Mouse (Mus musculus): ENCODE measurements around the gene Gins1. TPM values are rescaled to one million over a fixed set of nuclear protein-coding genes. Genes with fewer than 3 reads are reported as not detected.

Gins1 gene
- polyA plus RNA-seq, 1 experiment, result 1.9 TPM

- H3K27me3 ChIP-seq (ENCODE audit: control insufficient read depth, insufficient read depth, low read length), result no peaks in the 10 kb centered on the region
- TF ChIP-seq CTCF (IDR thresholded peaks at IDR 0.05; ENCODE audit: extremely low read depth, insufficient read depth, insufficient read length, insufficient replicate concordance), result no peak
- no peak for TF ChIP-seq POLR2A (IDR thresholded peaks at IDR 0.05; ENCODE audit: low read depth, low read length)
- H3K36me3 ChIP-seq (ENCODE audit: control insufficient read depth, insufficient read depth, low read length), result no peaks in the 10 kb centered on the region
- no peaks in the 10 kb centered on the region for H3K4me1 ChIP-seq (ENCODE audit: control insufficient read depth, insufficient read depth, insufficient read length)
- no peak overlapping the region for H3K4me3 ChIP-seq (ENCODE audit: extremely low read depth, insufficient read depth, insufficient read length)
- 97% methylated on average over 2 of the region's 2 CpGs for WGBS
- no peak for DNase-seq (ENCODE audit: low read depth in 1 of 2, low spot score in 2 of 2)
- H3K27ac ChIP-seq (ENCODE audit: insufficient read depth, low read length), result no peak overlapping the region
Measured at GRCm38 (mm10) chr2:150967491-150967890, 62.3 kb downstream of the Gins1 start.

- TF ChIP-seq CTCF (IDR thresholded peaks at IDR 0.05; ENCODE audit: extremely low read depth, insufficient read depth, insufficient read length, insufficient replicate concordance) (no peak), POLR2A (IDR thresholded peaks at IDR 0.05; ENCODE audit: low read depth, low read length) (no peak)
Measured at GRCm38 (mm10) chr2:150969231-150969630, 64.0 kb downstream of the Gins1 start.

GRCm38 (mm10) chr2:150971856-150972255 lies 66.7 kb downstream of the Gins1 start:
- WGBS, result 94% methylated on average over 7 of the region's 7 CpGs
- Histone ChIP-seq H3K4me3 (ENCODE audit: extremely low read depth, insufficient read depth, insufficient read length) (no peak overlapping the region), H3K36me3 (ENCODE audit: control insufficient read depth, insufficient read depth, low read length) (no peaks in the 10 kb centered on the region), H3K4me1 (ENCODE audit: control insufficient read depth, insufficient read depth, insufficient read length) (no peaks in the 10 kb centered on the region), H3K27ac (ENCODE audit: insufficient read depth, low read length) (no peak overlapping the region), H3K27me3 (ENCODE audit: control insufficient read depth, insufficient read depth, low read length) (no peaks in the 10 kb centered on the region)
- TF ChIP-seq POLR2A (IDR thresholded peaks at IDR 0.05; ENCODE audit: low read depth, low read length) (no peak), CTCF (IDR thresholded peaks at IDR 0.05; ENCODE audit: extremely low read depth, insufficient read depth, insufficient read length, insufficient replicate concordance) (no peak)
- no peak for DNase-seq (ENCODE audit: low read depth in 1 of 2, low spot score in 2 of 2)

More at GRCm38 (mm10) chr2:150969231-150969630, 64.0 kb downstream of the Gins1 start:
- DNase-seq (ENCODE audit: low read depth in 1 of 2, low spot score in 2 of 2), result no peak
- no peaks in the 10 kb centered on the region for H3K36me3 ChIP-seq (ENCODE audit: control insufficient read depth, insufficient read depth, low read length)
- no peak overlapping the region for H3K4me3 ChIP-seq (ENCODE audit: extremely low read depth, insufficient read depth, insufficient read length)
- WGBS, result 97% methylated on average over 2 of the region's 2 CpGs
- H3K27ac ChIP-seq (ENCODE audit: insufficient read depth, low read length), result no peak overlapping the region
- H3K4me1 ChIP-seq (ENCODE audit: control insufficient read depth, insufficient read depth, insufficient read length), result no peaks in the 10 kb centered on the region
- H3K27me3 ChIP-seq (ENCODE audit: control insufficient read depth, insufficient read depth, low read length), result no peaks in the 10 kb centered on the region

- DNase-seq (ENCODE audit: low read depth in 1 of 2, low spot score in 2 of 2), result no peak
- Histone ChIP-seq H3K27ac (ENCODE audit: insufficient read depth, low read length) (no peak overlapping the region), H3K27me3 (ENCODE audit: control insufficient read depth, insufficient read depth, low read length) (no peaks in the 10 kb centered on the region), H3K4me1 (ENCODE audit: control insufficient read depth, insufficient read depth, insufficient read length) (no peaks in the 10 kb centered on the region), H3K36me3 (ENCODE audit: control insufficient read depth, insufficient read depth, low read length) (no peaks in the 10 kb centered on the region), H3K4me3 (ENCODE audit: extremely low read depth, insufficient read depth, insufficient read length) (no peak overlapping the region)
- 97% methylated on average over 3 of the region's 3 CpGs for WGBS
- TF ChIP-seq POLR2A (IDR thresholded peaks at IDR 0.05; ENCODE audit: low read depth, low read length) (no peak), CTCF (IDR thresholded peaks at IDR 0.05; ENCODE audit: extremely low read depth, insufficient read depth, insufficient read length, insufficient replicate concordance) (no peak)
Measured at GRCm38 (mm10) chr2:150972681-150973080, 67.5 kb downstream of the Gins1 start.

- Histone ChIP-seq H3K4me1 (ENCODE audit: control insufficient read depth, insufficient read depth, insufficient read length) (no peaks in the 10 kb centered on the region), H3K4me3 (ENCODE audit: extremely low read depth, insufficient read depth, insufficient read length) (no peak overlapping the region), H3K36me3 (ENCODE audit: control insufficient read depth, insufficient read depth, low read length) (no peaks in the 10 kb centered on the region), H3K27me3 (ENCODE audit: control insufficient read depth, insufficient read depth, low read length) (no peaks in the 10 kb centered on the region), H3K27ac (ENCODE audit: insufficient read depth, low read length) (no peak overlapping the region)
- no peak for DNase-seq (ENCODE audit: low read depth in 1 of 2, low spot score in 2 of 2)
- 91% methylated on average over 8 of the region's 8 CpGs for WGBS
- TF ChIP-seq CTCF (IDR thresholded peaks at IDR 0.05; ENCODE audit: extremely low read depth, insufficient read depth, insufficient read length, insufficient replicate concordance) (no peak), POLR2A (IDR thresholded peaks at IDR 0.05; ENCODE audit: low read depth, low read length) (no peak)
Measured at GRCm38 (mm10) chr2:150973401-150974115, 68.4 kb downstream of the Gins1 start.

- Histone ChIP-seq H3K27ac (ENCODE audit: insufficient read depth, low read length) (no peak overlapping the region), H3K36me3 (ENCODE audit: control insufficient read depth, insufficient read depth, low read length) (no peaks in the 10 kb centered on the region), H3K4me1 (ENCODE audit: control insufficient read depth, insufficient read depth, insufficient read length) (no peaks in the 10 kb centered on the region), H3K4me3 (ENCODE audit: extremely low read depth, insufficient read depth, insufficient read length) (no peak overlapping the region), H3K27me3 (ENCODE audit: control insufficient read depth, insufficient read depth, low read length) (no peaks in the 10 kb centered on the region)
- 92% methylated on average over 5 of the region's 5 CpGs for WGBS
- DNase-seq (ENCODE audit: low read depth in 1 of 2, low spot score in 2 of 2), result no peak
- TF ChIP-seq POLR2A (IDR thresholded peaks at IDR 0.05; ENCODE audit: low read depth, low read length) (no peak), CTCF (IDR thresholded peaks at IDR 0.05; ENCODE audit: extremely low read depth, insufficient read depth, insufficient read length, insufficient replicate concordance) (no peak)
Measured at GRCm38 (mm10) chr2:150976871-150977270, 71.7 kb downstream of the Gins1 start.

- H3K36me3 ChIP-seq (ENCODE audit: control insufficient read depth, insufficient read depth, low read length), result no peaks in the 10 kb centered on the region
- no peaks in the 10 kb centered on the region for H3K4me1 ChIP-seq (ENCODE audit: control insufficient read depth, insufficient read depth, insufficient read length)
- DNase-seq (ENCODE audit: low read depth in 1 of 2, low spot score in 2 of 2), result no peak
- no peak for TF ChIP-seq POLR2A (IDR thresholded peaks at IDR 0.05; ENCODE audit: low read depth, low read length)
- TF ChIP-seq CTCF (IDR thresholded peaks at IDR 0.05; ENCODE audit: extremely low read depth, insufficient read depth, insufficient read length, insufficient replicate concordance), result no peak
- H3K4me3 ChIP-seq (ENCODE audit: extremely low read depth, insufficient read depth, insufficient read length), result no peak overlapping the region
- 90% methylated on average over 6 of the region's 6 CpGs for WGBS
- H3K27me3 ChIP-seq (ENCODE audit: control insufficient read depth, insufficient read depth, low read length), result no peaks in the 10 kb centered on the region
- no peak overlapping the region for H3K27ac ChIP-seq (ENCODE audit: insufficient read depth, low read length)
Measured at GRCm38 (mm10) chr2:150977676-150978075, 72.5 kb downstream of the Gins1 start.

All from spleen, adult 2 months (tissue).